Mouse (Mus musculus): ENCODE data around the gene Sh3glb2. TPM values are rescaled to one million over a fixed set of nuclear protein-coding genes. Genes with fewer than 3 reads are reported as not detected.
A peak's percentile ranks its signal among the peaks of the same experiment; 100 is the strongest.

Sh3glb2 gene
- total RNA-seq, 2 experiments from 2014 or later: 287 to 288 TPM

- TF ChIP-seq CTCF (conservative IDR thresholded peaks at IDR 0.05): no peak
- DNase-seq (ENCODE audit: low spot score in 2 of 2): no peak
- Histone ChIP-seq H3K27ac (no peak overlapping the region), H3K4me3 (no peak overlapping the region)
Observed at GRCm38 (mm10) chr2:30395757-30396156, 36.6 kb upstream of the Sh3glb2 start.

GRCm38 (mm10) chr2:30393370-30393656 is 34.2 kb upstream of the Sh3glb2 start:
- TF ChIP-seq CTCF (conservative IDR thresholded peaks at IDR 0.05): no peak
- no peak for DNase-seq (ENCODE audit: low spot score in 2 of 2)
- Histone ChIP-seq H3K4me3 (peak overlapping the region; percentile 93), H3K27ac (peak overlapping the region; percentile 97)

- DNase-seq (ENCODE audit: low spot score in 2 of 2): peak; percentile 67 to 82
- Histone ChIP-seq H3K27ac (peak overlapping the region; percentile 97), H3K4me3 (peak overlapping the region; percentile 93)
- no peak for TF ChIP-seq CTCF (conservative IDR thresholded peaks at IDR 0.05)
Observed at GRCm38 (mm10) chr2:30392577-30393369, 33.6 kb upstream of the Sh3glb2 start.

GRCm38 (mm10) chr2:30392114-30392576 is 33.0 kb upstream of the Sh3glb2 start, which contains the start of gene Dolpp1:
Gene Dolpp1, plus strand, starts transcription at chr2:30392254.
- peak; percentile 96 to 99 for DNase-seq (ENCODE audit: low spot score in 2 of 2)
- no peak for TF ChIP-seq CTCF (conservative IDR thresholded peaks at IDR 0.05)
- peak within 1 kb of the TSS; percentile 93 for H3K4me3 ChIP-seq
- peak within 1 kb of the TSS; percentile 97 for H3K27ac ChIP-seq

- peak; percentile 52 for TF ChIP-seq CTCF (conservative IDR thresholded peaks at IDR 0.05)
- Histone ChIP-seq H3K27ac (no peak overlapping the region), H3K4me3 (no peak overlapping the region)
- no peak for DNase-seq (ENCODE audit: low spot score in 2 of 2)
Observed at GRCm38 (mm10) chr2:30389000-30389399, 29.9 kb upstream of the Sh3glb2 start.

GRCm38 (mm10) chr2:30386913-30387312 is 27.8 kb upstream of the Sh3glb2 start:
- Histone ChIP-seq H3K27ac (no peak overlapping the region), H3K4me3 (no peak overlapping the region)
- TF ChIP-seq CTCF (conservative IDR thresholded peaks at IDR 0.05): no peak
- DNase-seq (ENCODE audit: low spot score in 2 of 2): no peak

GRCm38 (mm10) chr2:30385591-30385990 is 26.5 kb upstream of the Sh3glb2 start:
- H3K27ac ChIP-seq: peak overlapping the region; percentile 56
- TF ChIP-seq CTCF (conservative IDR thresholded peaks at IDR 0.05): no peak
- H3K4me3 ChIP-seq: no peak overlapping the region
- DNase-seq (ENCODE audit: low spot score in 2 of 2): no peak

GRCm38 (mm10) chr2:30384814-30385213 is 25.7 kb upstream of the Sh3glb2 start:
- no peak for DNase-seq (ENCODE audit: low spot score in 2 of 2)
- Histone ChIP-seq H3K4me3 (no peak overlapping the region), H3K27ac (peak overlapping the region; percentile 56)
- TF ChIP-seq CTCF (conservative IDR thresholded peaks at IDR 0.05): no peak

- TF ChIP-seq CTCF (conservative IDR thresholded peaks at IDR 0.05): no peak
- Histone ChIP-seq H3K27ac (peak overlapping the region; percentile 15; the same call in 1 of the 2 replicates), H3K4me3 (no peak overlapping the region)
- no peak for DNase-seq (ENCODE audit: low spot score in 2 of 2)
Observed at GRCm38 (mm10) chr2:30381377-30381725, 22.2 kb upstream of the Sh3glb2 start.

- no peak overlapping the region for H3K4me3 ChIP-seq
- no peak for DNase-seq (ENCODE audit: low spot score in 2 of 2)
- TF ChIP-seq CTCF (conservative IDR thresholded peaks at IDR 0.05): no peak
- H3K27ac ChIP-seq: peak overlapping the region; percentile 15; the same call in 1 of the 2 replicates
Observed at GRCm38 (mm10) chr2:30380564-30381376, 21.6 kb upstream of the Sh3glb2 start.

- TF ChIP-seq CTCF (conservative IDR thresholded peaks at IDR 0.05): no peak
- Histone ChIP-seq H3K4me3 (no peak overlapping the region), H3K27ac (no peak overlapping the region)
- no peak for DNase-seq (ENCODE audit: low spot score in 2 of 2)
Observed at GRCm38 (mm10) chr2:30379307-30379706, 20.2 kb upstream of the Sh3glb2 start.

GRCm38 (mm10) chr2:30377721-30378120 is 18.6 kb upstream of the Sh3glb2 start:
- no peak for TF ChIP-seq CTCF (conservative IDR thresholded peaks at IDR 0.05)
- Histone ChIP-seq H3K27ac (no peak overlapping the region), H3K4me3 (no peak overlapping the region)
- no peak for DNase-seq (ENCODE audit: low spot score in 2 of 2)

GRCm38 (mm10) chr2:30375893-30376292 is 16.8 kb upstream of the Sh3glb2 start:
- no peak for TF ChIP-seq CTCF (conservative IDR thresholded peaks at IDR 0.05)
- no peak overlapping the region for H3K27ac ChIP-seq
- no peak overlapping the region for H3K4me3 ChIP-seq
- DNase-seq (ENCODE audit: low spot score in 2 of 2): no peak

Measured in layer of hippocampus, adult 2 months (tissue).